Comparison of ENCODE assay signal across 9 mouse cellular contexts in the genomic region with DNA sequence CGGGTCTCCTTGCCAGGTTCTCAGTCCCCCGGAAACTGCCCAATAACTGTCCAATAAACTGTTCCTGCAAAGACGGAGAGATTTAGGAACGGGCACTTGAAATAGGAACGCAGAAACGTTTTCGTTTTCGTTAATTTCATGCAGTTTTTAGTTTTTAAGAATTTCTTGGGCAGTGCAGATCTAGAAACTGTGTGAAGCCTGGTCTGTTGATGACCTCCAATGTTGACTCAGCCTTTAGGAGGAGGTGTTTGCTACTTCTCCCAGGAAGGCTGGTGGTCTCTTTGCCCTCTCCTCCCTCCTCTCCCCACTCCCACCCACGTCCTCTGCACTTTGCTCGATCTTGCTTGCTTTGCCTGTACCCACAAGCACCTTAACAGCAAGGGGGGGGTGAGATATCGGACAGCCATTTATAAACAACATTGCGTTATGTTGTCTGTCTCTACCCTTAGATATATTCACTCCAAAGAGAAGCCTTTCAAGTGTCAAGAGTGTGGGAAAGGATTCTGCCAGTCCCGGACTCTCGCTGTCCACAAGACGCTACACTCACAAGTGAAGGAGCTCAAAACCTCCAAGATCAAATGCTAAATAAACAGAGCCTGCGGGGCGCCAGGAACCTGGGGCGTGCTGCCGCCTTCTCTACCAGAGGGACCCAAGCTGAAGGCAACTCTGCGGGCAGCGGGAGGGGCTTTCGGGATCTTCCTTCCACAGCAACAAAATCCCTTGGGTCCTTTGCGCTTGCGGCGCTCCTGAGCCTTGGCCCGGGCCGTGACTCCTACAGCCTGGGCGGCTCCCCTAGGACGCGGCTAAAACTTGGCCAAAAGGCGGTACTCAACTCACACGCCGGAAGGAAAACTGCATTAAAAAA. TPM values are rescaled to one million over a fixed set of nuclear protein-coding genes. Genes with fewer than 3 reads are reported as not detected.
DNase-seq lines count a peak whose midpoint lies in the region; ATAC-seq and TF ChIP-seq lines count a peak whose summit lies in the region.
"Had no signal": no experiment of that assay in that cellular context is flagged by ENCODE, and none has a peak within 500 bp of the region (broad histone marks: within the 10 kb centered on the region; RNA-seq: fewer than 3 reads in every experiment).

No protein-coding gene starts in this region.

- TF ChIP-seq CTCF in kidney, adult 2 months (conservative IDR thresholded peaks at IDR 0.05; ENCODE audit: insufficient read depth, insufficient read length, low read depth, low read length), result no peak

- no peaks in the 10 kb centered on the region for H3K27me3 ChIP-seq in kidney, adult 2 months (replicated peaks; ENCODE audit: control insufficient read depth, insufficient read depth, low read length)
- peaks cover 91% of the 10 kb centered on the region for H3K27me3 ChIP-seq in heart, embryonic 15.5 days
- peaks cover 93% of the 10 kb centered on the region for H3K27me3 ChIP-seq in midbrain, embryonic 13.5 days
- H3K27me3 ChIP-seq: Patski had no signal

- no peak overlapping the region for H3K9ac ChIP-seq in heart, embryonic 15.5 days
- no peak overlapping the region for H3K9ac ChIP-seq in midbrain, embryonic 13.5 days (replicated peaks)

- H3K36me3 ChIP-seq in kidney, adult 2 months (ENCODE audit: control insufficient read depth, insufficient read depth, low read length), result no peaks in the 10 kb centered on the region
- no peaks in the 10 kb centered on the region for H3K36me3 ChIP-seq in heart, embryonic 15.5 days
- H3K36me3 ChIP-seq in midbrain, embryonic 13.5 days, result no peaks in the 10 kb centered on the region

- no peaks in the 10 kb centered on the region for H3K9me3 ChIP-seq in heart, embryonic 15.5 days (replicated peaks)
- H3K9me3 ChIP-seq in midbrain, embryonic 13.5 days, result no peaks in the 10 kb centered on the region

- no peak for TF ChIP-seq POLR2A in kidney, adult 2 months (IDR thresholded peaks at IDR 0.05; ENCODE audit: low read depth, low read length)

- DNase-seq in kidney, adult 18-20 months, result peak; percentile 19
- no peak for DNase-seq in kidney, adult 2 months
- no peak for DNase-seq in layer of hippocampus, adult 18-20 months (ENCODE audit: low spot score in 2 of 2)
- DNase-seq in ovary, postnatal 14 days (ENCODE audit: low spot score), result no peak

- no peak for ATAC-seq in heart, embryonic 15.5 days (replicated peaks; ENCODE audit: insufficient number of reproducible peaks, insufficient read depth, low FRiP score, low read depth)
- no peak for ATAC-seq in midbrain, embryonic 13.5 days
- ATAC-seq in erythroid progenitor cell, adult 5-6 weeks (replicated peaks; ENCODE audit: low FRiP score, poor library complexity, severe bottlenecking), result no peak
- ATAC-seq: Patski had no signal

- peak overlapping the region; percentile 67 for H3K4me2 ChIP-seq in heart, embryonic 15.5 days
- peak overlapping the region; percentile 27; the same call in 1 of the 2 replicates for H3K4me2 ChIP-seq in midbrain, embryonic 13.5 days (replicated peaks)

- 24% methylated on average over 33 of the region's 33 CpGs for WGBS in kidney, adult 2 months
- 4% methylated on average over 33 of the region's 33 CpGs for WGBS in heart, embryonic 15.5 days
- under 1% methylated on average over 32 of the region's 33 CpGs for WGBS in midbrain, embryonic 13.5 days

- no peaks in the 10 kb centered on the region for H3K4me1 ChIP-seq in kidney, adult 2 months (ENCODE audit: control insufficient read depth, insufficient read depth, low read length)
- no peaks in the 10 kb centered on the region for H3K4me1 ChIP-seq in brown adipose tissue, adult 24 weeks (ENCODE audit: control insufficient read depth, insufficient read depth, insufficient read length, low read length)
- peaks cover 35% of the 10 kb centered on the region for H3K4me1 ChIP-seq in heart, embryonic 15.5 days (replicated peaks)
- H3K4me1 ChIP-seq in midbrain, embryonic 13.5 days (replicated peaks), result peaks cover 28% of the 10 kb centered on the region

- H3K4me3 ChIP-seq in kidney, adult 2 months (ENCODE audit: insufficient read depth, low read depth, low read length), result no peak overlapping the region
- H3K4me3 ChIP-seq in brown adipose tissue, adult 24 weeks (ENCODE audit: insufficient read depth, low read depth, low read length), result peak overlapping the region; percentile 49
- peak overlapping the region; percentile 38 for H3K4me3 ChIP-seq in heart, embryonic 15.5 days
- no peak overlapping the region for H3K4me3 ChIP-seq in midbrain, embryonic 13.5 days (replicated peaks)

- no peak overlapping the region for H3K27ac ChIP-seq in kidney, adult 2 months (ENCODE audit: insufficient read depth, low read depth, low read length)
- H3K27ac ChIP-seq in brown adipose tissue, adult 24 weeks (replicated peaks; ENCODE audit: low read depth, low read length), result no peak overlapping the region
- no peak overlapping the region for H3K27ac ChIP-seq in heart, embryonic 15.5 days
- no peak overlapping the region for H3K27ac ChIP-seq in midbrain, embryonic 13.5 days

RNA-seq across cellular contexts. Expression of a gene that starts 10.4 kb away (rescaled TPM):
- 4.0 and 5.3 TPM in 2 replicates for polyA plus RNA-seq in kidney, adult 2 months (2012; rRNA removed)
- polyA plus RNA-seq in brown adipose tissue, adult 24 weeks (2012; ENCODE audit: insufficient read depth, insufficient read length, missing spikeins), result 1.3 and 3.8 TPM in 2 replicates
- polyA plus RNA-seq in heart, embryonic 15.5 days (2015; fragmentation: Nextera tagmentation; extraction: Ambion mirVana), result 16.6 and 25.5 TPM in 2 replicates
- polyA plus RNA-seq in midbrain, embryonic 13.5 days (2015; fragmentation: Nextera tagmentation; extraction: Ambion mirVana), result 7.8 and 9.2 TPM in 2 replicates
- 1 to 10 TPM; 3.1 to 3.8 TPM for total RNA-seq in layer of hippocampus, adult 18-20 months (2021)
- not detected in 2 replicates for total RNA-seq in erythroid progenitor cell, adult 5-6 weeks (2015; ENCODE audit: low replicate concordance)
- total RNA-seq in erythroid progenitor cell, adult 5-6 weeks (2017; ENCODE audit: low replicate concordance), result not detected in 2 replicates

Comparison
In these comparisons a context has a peak if more than half of its experiments do, and no peak if none do; other contexts are left out.
1. H3K4me3 ChIP-seq: peak in brown adipose tissue, adult 24 weeks (single experiment) and heart, embryonic 15.5 days (single experiment); none in kidney, adult 2 months (single experiment) and midbrain, embryonic 13.5 days (single experiment).